In the genomic region with DNA sequence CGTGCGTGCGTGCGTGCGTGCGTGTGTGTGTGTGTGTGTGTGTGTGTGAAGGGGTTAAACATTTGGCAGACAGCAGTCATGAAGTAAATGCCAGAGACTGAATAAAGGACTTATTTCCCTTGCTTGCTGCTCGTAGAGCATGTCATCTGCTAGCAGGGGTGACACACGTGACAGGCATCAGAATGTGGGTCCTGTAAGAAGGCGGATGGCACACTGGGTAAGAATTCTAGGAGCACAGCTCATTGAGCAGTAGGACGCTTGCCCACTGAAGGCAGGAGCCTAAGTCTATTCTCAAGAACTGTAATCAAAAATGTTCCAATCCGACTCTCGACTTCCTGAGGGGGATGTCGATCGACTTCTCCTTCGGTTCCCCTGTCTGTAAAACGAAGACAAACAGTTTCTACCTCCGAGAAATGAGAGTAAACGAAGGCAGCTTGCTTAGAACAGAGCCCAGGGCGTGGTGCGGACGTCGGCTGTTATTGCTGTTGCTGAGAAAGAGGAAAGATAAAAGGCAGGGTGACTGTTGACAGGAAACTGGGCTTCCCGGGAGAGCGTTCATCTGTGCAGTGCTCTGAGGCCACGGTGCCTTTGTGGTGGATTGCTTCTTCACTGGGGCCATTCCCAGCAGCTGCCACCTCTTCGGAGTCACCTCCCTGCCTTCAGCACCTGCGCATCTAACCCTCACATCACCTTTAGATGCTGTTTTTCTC, we compare ENCODE assay signal across 9 mouse cellular contexts.
A peak's percentile ranks its signal among the peaks of the same experiment; 100 is the strongest.
DNase-seq lines count a peak whose midpoint lies in the region; ATAC-seq lines count a peak whose summit lies in the region.
"Had no signal": no experiment of that assay in that cellular context is flagged by ENCODE, and none has a peak within 500 bp of the region (broad histone marks: within the 10 kb centered on the region; RNA-seq: fewer than 3 reads in every experiment).

No protein-coding gene starts in this region.

- no peaks in the 10 kb centered on the region for H3K27me3 ChIP-seq in embryonic facial prominence, embryonic 15.5 days
- H3K27me3 ChIP-seq in embryonic facial prominence, embryonic 10.5 days (replicated peaks; ENCODE audit: low read depth, poor library complexity, severe bottlenecking): no peaks in the 10 kb centered on the region
- no peaks in the 10 kb centered on the region for H3K27me3 ChIP-seq in liver, embryonic 13.5 days
- no peaks in the 10 kb centered on the region for H3K27me3 ChIP-seq in forebrain, embryonic 10.5 days (ENCODE audit: poor library complexity, severe bottlenecking)
- H3K27me3 ChIP-seq: limb, embryonic 12.5 days had no signal

- 0 out of 2 replicates have a peak overlapping the region, but pooled peaks have one; percentile 17 for H3K27ac ChIP-seq in embryonic facial prominence, embryonic 15.5 days (replicated peaks)
- H3K27ac ChIP-seq in embryonic facial prominence, embryonic 10.5 days (replicated peaks): no peak overlapping the region
- peak overlapping the region; percentile 55 for H3K27ac ChIP-seq in liver, embryonic 13.5 days
- no peak overlapping the region; the same call in 1 of the 2 replicates for H3K27ac ChIP-seq in forebrain, embryonic 10.5 days
- H3K27ac ChIP-seq: limb, embryonic 12.5 days had no signal

- no peak overlapping the region for H3K9ac ChIP-seq in embryonic facial prominence, embryonic 15.5 days
- no peak overlapping the region for H3K9ac ChIP-seq in liver, embryonic 13.5 days
- H3K9ac ChIP-seq: limb, embryonic 12.5 days had no signal

- WGBS in embryonic facial prominence, embryonic 15.5 days: 56% methylated on average over 27 of the region's 27 CpGs
- 85% methylated on average over 27 of the region's 27 CpGs for WGBS in embryonic facial prominence, embryonic 10.5 days
- WGBS in liver, embryonic 13.5 days (ENCODE audit: insufficient replicate concordance): 38% methylated on average over 27 of the region's 27 CpGs
- 92% methylated on average over 27 of the region's 27 CpGs for WGBS in forebrain, embryonic 10.5 days

- H3K36me3 ChIP-seq in embryonic facial prominence, embryonic 15.5 days: no peaks in the 10 kb centered on the region
- H3K36me3 ChIP-seq in embryonic facial prominence, embryonic 10.5 days (replicated peaks): no peaks in the 10 kb centered on the region
- no peaks in the 10 kb centered on the region for H3K36me3 ChIP-seq in liver, embryonic 13.5 days
- H3K36me3 ChIP-seq in forebrain, embryonic 10.5 days (replicated peaks): no peaks in the 10 kb centered on the region
- H3K36me3 ChIP-seq: limb, embryonic 12.5 days had no signal

- no peak for DNase-seq in embryonic facial prominence, embryonic 10.5 days (ENCODE audit: low spot score)
- DNase-seq in MEL-GATA-1-ER (ENCODE audit: extremely low read depth, low read depth): peak; percentile 74
- no peak for DNase-seq in liver, embryonic 13.5 days
- DNase-seq in spleen, adult 18-20 months: peak; percentile 39 to 56
- no peak for DNase-seq in right cerebral cortex, postnatal 4 days
- DNase-seq in forebrain, embryonic 10.5 days (ENCODE audit: extremely low spot score, low spot score): no peak
- DNase-seq in kidney, postnatal 10 days: no peak

- no peak for ATAC-seq in embryonic facial prominence, embryonic 15.5 days (ENCODE audit: insufficient number of reproducible peaks, low FRiP score, low TSS enrichment, low read depth)
- peak; percentile 71 for ATAC-seq in liver, embryonic 13.5 days (ENCODE audit: low read depth)

- no peaks in the 10 kb centered on the region for H3K9me3 ChIP-seq in embryonic facial prominence, embryonic 15.5 days (replicated peaks)
- peaks cover 5% of the 10 kb centered on the region; the same call in 1 of the 2 replicates for H3K9me3 ChIP-seq in embryonic facial prominence, embryonic 10.5 days
- no peaks in the 10 kb centered on the region for H3K9me3 ChIP-seq in liver, embryonic 13.5 days (replicated peaks)
- H3K9me3 ChIP-seq in forebrain, embryonic 10.5 days: no peaks in the 10 kb centered on the region

- H3K4me1 ChIP-seq in embryonic facial prominence, embryonic 15.5 days: peaks cover 6% of the 10 kb centered on the region; the same call in 1 of the 2 replicates
- H3K4me1 ChIP-seq in embryonic facial prominence, embryonic 10.5 days: peaks cover 4% of the 10 kb centered on the region; the same call in 1 of the 2 replicates
- H3K4me1 ChIP-seq in liver, embryonic 13.5 days (replicated peaks): peaks cover 48% of the 10 kb centered on the region
- no peaks in the 10 kb centered on the region for H3K4me1 ChIP-seq in forebrain, embryonic 10.5 days

- no peak overlapping the region for H3K4me3 ChIP-seq in embryonic facial prominence, embryonic 15.5 days (replicated peaks)
- H3K4me3 ChIP-seq in embryonic facial prominence, embryonic 10.5 days: no peak overlapping the region
- H3K4me3 ChIP-seq in liver, embryonic 13.5 days (replicated peaks): 0 out of 2 replicates have a peak overlapping the region, but pooled peaks have one; percentile 19
- no peak overlapping the region for H3K4me3 ChIP-seq in forebrain, embryonic 10.5 days
- H3K4me3 ChIP-seq: limb, embryonic 12.5 days had no signal

- H3K4me2 ChIP-seq in embryonic facial prominence, embryonic 15.5 days (replicated peaks): peak overlapping the region; percentile 29
- peak overlapping the region; percentile 52 for H3K4me2 ChIP-seq in liver, embryonic 13.5 days
- H3K4me2 ChIP-seq: limb, embryonic 12.5 days had no signal

Comparison
In these comparisons a context has a peak if more than half of its experiments do, and no peak if none do; other contexts are left out.
1. H3K27ac ChIP-seq: peak in embryonic facial prominence, embryonic 15.5 days (single experiment) and liver, embryonic 13.5 days (single experiment); none in embryonic facial prominence, embryonic 10.5 days (single experiment) and forebrain, embryonic 10.5 days (single experiment).
2. DNase-seq: peak in MEL-GATA-1-ER (single experiment) and spleen, adult 18-20 months (2 of 2); none in embryonic facial prominence, embryonic 10.5 days (single experiment), liver, embryonic 13.5 days (single experiment), right cerebral cortex, postnatal 4 days (single experiment), forebrain, embryonic 10.5 days (single experiment) and kidney, postnatal 10 days (single experiment).